Mouse (Mus musculus) cerebellum, adult 11-12 months (tissue): ENCODE measurements around the gene Dtnb.

Experiments
- DNase-seq: peaks from one replicate; pipeline ENCODE4 v3.0.0; 2022

The Dtnb gene

GRCm38 (mm10) chr12:3572581-3573397 is 608 bp downstream of the Dtnb start:
- DNase-seq: peak; percentile 85

GRCm38 (mm10) chr12:3573410-3573809 is 1.2 kb downstream of the Dtnb start:
- peak; percentile 26 for DNase-seq

GRCm38 (mm10) chr12:3574670-3575069 is 2.5 kb downstream of the Dtnb start:
- no peak for DNase-seq

GRCm38 (mm10) chr12:3579958-3580530 is 7.9 kb downstream of the Dtnb start:
- DNase-seq: no peak

DNA sequence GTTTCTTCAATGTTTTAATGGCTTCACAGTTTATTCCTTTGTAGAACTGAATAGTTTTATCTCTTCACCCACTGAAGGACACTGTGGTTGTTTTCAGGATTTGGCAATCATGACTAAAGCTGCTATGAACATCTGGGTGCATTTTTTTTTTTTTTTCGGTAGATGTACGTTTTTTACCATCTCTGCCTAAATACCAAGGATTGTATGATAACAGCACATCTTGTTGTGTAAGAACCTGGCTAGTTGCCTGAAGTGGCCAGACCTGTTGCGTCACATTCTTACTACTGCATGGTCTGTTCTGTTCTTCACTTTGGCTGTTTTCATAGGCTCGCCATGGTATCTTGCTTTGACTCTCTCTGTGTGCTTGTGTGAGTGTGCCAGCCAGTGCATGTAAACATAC is 10.4 kb downstream of the Dtnb start:
- DNase-seq: no peak

DNA sequence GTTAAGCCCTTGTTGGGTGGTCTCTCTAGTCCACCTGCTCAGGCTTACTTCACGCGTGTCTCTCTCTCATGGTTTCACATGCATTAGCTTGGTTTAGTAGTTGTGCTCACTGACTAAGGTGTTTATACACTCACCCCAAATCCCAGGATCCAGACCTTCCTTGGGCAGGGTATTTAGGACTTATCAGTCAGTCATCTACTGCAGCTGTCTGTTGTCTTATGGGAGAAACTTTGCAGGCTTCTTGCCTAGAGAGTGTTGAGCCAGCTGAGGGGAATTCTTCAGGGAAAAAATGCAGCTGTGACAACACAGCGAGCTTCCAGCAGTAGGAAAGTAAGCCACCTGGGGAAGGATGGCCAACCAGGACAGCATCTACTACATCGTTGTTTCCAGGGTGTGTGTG is 13.3 kb downstream of the Dtnb start:
- DNase-seq: no peak

DNA sequence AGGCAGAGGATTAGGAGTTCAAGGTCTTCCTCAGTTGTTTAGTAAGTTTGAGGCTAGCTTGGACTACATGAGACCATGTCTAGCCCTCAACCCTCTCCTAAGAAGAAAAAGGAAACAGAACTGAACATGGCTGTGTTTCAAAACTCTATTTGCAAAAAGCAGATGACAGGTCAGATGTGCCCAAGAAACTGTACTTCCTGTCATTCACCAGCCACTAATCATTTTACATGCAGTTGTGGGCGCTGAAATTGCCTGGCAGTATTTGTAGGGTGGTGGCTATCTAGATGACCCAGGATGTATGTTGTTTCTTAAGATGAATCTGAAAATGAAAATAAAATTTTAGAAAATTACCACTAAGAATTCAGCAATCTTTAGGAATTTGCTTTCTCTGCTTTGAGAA is 14.8 kb downstream of the Dtnb start:
- no peak for DNase-seq

DNA sequence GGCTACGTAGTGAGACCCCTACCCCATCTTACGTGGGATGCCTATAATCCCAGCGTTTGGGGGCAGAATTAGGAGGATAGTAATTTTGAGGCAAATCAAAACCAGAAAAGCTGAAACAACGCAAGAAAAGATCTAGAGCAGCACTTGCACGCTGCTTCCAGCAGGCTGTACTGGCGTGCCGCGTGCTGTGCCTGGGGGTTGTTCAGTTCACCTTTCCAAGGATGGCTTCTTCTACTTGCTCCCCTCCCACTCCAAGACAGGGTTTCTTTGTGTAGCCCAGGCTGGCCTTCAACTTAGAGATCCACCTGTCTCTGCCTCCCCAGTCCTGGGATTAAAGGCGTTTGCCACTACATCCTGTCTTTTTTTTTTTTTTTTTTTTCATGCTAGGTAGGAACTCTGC is 17.9 kb downstream of the Dtnb start:
- DNase-seq: no peak

- no peak for DNase-seq
Measured at GRCm38 (mm10) chr12:3591595-3591994, 19.4 kb downstream of the Dtnb start.

- no peak for DNase-seq
Measured at GRCm38 (mm10) chr12:3602786-3603185, 30.6 kb downstream of the Dtnb start.

GRCm38 (mm10) chr12:3606202-3606601 is 34.0 kb downstream of the Dtnb start:
- no peak for DNase-seq

- no peak for DNase-seq
Measured at GRCm38 (mm10) chr12:3609747-3610146, 37.6 kb downstream of the Dtnb start.

- no peak for DNase-seq
Measured at GRCm38 (mm10) chr12:3611871-3612270, 39.7 kb downstream of the Dtnb start.

GRCm38 (mm10) chr12:3615041-3615440 is 42.9 kb downstream of the Dtnb start:
- no peak for DNase-seq

DNA sequence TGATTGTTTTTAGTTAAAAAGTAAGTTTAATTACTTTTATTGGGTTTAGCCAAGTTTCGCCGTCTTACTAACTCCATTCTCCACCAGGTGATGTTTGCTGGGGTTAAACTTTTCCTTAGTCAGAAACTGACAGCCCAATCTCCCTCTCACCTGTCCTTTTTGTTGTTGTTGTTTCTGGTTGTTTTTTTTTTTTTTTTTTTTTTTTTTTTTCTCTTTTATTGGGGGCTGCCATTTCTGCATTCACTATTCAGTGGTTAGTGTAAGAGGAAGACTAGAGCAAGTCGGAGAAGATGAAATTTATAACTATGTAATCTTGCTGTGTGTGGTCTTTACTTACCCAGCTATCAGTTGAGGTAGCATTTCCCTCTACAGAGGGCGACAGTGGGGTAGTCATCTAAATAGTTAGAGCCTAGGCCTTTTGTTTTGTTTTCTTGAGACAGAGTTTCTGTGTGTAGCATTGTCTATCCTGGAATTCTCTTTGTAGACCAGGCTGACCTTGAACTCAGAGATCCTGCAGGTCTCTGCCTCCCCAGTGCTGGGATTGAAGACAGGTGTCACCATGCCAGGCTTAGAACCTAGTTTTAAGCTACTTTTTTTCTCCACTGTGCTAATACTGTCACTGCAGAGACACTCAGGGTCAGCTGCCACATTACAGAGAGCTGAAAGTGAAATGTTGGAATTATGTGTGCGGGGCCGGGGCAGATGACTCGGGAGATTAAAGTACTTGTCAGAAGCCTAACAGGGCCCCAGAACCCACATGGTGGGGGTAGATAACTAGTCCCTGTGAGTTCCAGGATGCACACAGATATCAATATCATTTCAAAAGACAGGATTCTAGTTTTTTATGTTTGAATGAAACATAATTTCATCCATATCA is 46.2 kb downstream of the Dtnb start:
- DNase-seq: no peak

DNA sequence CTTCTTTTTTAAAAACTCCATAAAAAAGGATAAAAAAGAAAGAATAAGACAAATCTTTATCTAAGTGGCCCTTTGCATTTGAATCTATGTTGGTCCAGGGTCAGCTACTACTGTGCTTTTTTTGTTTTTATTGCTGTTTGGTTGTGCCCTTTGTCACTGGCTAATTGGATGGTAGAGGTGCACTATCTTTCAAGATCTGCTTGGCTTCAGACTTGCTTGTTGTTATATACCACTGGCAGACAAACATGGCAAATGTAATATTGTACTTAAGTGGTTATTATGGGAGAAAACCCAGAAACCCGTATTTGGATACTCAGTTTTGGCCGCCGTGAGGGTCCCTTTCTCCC is 46.8 kb downstream of the Dtnb start:
- DNase-seq: no peak

DNA sequence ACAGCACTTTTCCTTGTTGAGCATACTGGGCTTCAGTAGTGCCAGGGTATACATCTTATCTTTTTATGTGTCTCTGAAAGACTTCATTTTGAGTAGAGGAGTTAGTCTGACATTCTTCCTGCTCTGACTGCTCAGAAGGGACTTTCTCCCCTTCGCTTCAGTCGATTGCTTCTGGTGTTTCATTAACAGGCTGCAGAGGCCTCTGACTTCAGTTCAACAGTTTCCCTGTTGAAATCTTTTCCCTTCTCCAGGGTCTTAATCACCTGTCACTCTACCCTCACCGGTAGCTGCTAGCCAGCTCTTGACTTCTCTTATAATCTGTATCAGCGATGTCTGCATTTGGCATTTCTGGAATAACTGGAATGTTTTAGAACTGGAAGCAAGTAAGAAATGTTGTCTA is 54.7 kb downstream of the Dtnb start:
- DNase-seq: no peak

- no peak for DNase-seq
Measured at GRCm38 (mm10) chr12:3641931-3642330, 69.8 kb downstream of the Dtnb start.

- no peak for DNase-seq
Measured at GRCm38 (mm10) chr12:3656799-3657198, 84.6 kb downstream of the Dtnb start.

DNA sequence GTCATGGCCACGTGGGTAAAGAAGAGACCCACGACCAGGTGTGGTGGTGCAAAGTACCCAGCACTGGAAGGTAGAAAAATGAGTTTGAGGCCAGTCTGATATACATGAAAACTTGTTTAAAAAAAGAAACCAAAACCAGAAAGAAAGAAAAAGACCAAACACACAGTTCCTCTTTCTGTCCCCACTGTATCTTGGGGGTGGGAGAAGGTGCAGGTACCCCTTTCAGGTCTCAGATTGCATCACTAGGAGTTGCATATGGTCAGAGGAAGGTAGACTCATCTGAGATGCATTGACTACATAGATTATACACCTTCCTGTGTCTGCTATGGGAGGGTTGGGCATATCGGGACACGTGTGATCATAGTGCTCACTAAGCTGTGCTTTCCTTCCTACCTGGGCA is 85.1 kb downstream of the Dtnb start:
- DNase-seq: no peak

- DNase-seq: peak; percentile 36
Measured at GRCm38 (mm10) chr12:3657786-3658185, 85.6 kb downstream of the Dtnb start.

DNA sequence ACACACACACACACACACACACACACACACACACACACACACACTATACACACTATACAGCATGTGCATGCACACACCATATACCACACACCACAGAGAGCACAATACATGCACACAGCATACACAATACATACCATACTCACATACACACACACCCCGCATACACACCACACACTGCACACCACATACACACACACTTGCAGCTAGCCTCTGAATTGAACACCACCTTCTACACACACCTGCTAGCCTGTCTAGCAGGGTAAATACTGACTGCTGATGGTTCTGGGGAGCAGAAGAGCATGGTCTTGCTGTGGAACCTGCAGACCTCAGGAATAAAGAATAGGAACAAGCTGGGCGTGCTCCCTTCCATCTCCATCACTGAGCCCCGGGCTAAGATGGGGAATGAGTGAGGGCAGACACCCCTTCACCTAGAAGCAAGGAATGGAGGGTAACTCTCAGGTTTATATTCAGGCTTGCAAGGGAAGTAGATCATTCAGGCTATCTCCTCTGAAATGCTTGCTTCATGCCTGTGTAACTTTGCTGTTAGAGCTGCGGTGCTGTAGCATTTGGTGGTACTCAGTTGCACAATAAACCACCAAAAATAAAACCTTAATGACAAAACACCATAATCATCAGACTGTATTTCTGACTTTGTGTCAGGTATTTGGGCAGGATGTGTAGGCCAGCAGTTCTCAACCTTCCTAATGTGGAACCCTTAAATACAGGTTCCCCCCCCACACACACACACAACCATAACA is 87.6 kb downstream of the Dtnb start:
- no peak for DNase-seq

DNA sequence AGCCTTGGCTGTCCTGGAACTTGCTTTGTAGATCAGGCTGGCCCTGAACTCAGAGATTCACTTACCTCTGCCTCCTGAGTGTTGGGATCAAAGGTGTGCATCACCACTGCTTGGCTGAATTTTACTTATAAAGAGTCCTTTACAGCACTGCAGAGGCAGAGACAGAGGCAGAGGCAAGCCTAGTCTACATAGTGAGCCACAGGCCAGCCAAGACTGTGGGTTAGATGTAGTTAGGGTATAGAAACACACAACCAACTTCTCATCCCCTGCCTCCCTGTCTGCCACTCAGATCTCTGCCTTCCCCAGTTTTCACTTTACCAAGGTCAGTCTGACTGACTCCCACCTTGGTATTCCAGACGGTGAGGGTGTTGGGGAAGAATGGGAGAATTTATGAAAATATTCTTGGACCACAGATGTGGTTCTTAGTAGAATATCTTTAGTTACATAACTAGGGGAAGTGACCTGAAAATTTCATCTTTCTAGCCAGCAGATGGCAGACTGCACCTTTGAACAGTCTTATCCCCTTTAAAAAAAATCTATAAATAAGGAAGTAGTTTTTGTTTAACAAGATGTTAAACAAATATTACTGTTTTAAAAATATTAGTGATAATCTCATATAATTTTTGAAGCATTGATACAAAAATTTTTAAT is 88.9 kb downstream of the Dtnb start:
- DNase-seq: no peak
